Mouse (Mus musculus) heart, embryonic 14.5 days (tissue): ENCODE data around the gene Camk1. TPM values are rescaled to one million over a fixed set of nuclear protein-coding genes. Genes with fewer than 3 reads are reported as not detected.
A peak's percentile ranks its signal among the peaks of the same experiment; 100 is the strongest.
"Not testable (repeated sequence)": the region's sequence is repeated elsewhere in the genome, so short reads cannot be mapped to it uniquely, and the experiment has no call there.

Experiments
- ATAC-seq: fragments of 200-750 bp; cut with Nextera tagmentation; 2 replicates; pipeline ENCODE4 v1.8.0; 2017; ENCODE audit warnings: low read depth, moderate TSS enrichment; ENCODE audit not compliant: insufficient number of reproducible peaks, insufficient read depth, low FRiP score
- H3K27ac ChIP-seq, 2 experiments: fragments of 200-500 bp in 1 of 2; fragments of 300-500 bp in 1 of 2; sonication (generic) in 1 of 2; replicated peaks in 1 of 2; 2 replicates each; pipeline ENCODE4 v1.5.1; 2012 to 2014; ENCODE audit warnings: low read depth in 2 of 2, low read length in 2 of 2, control low read depth in 1 of 2, mild to moderate bottlenecking in 1 of 2, mixed read lengths in 1 of 2; ENCODE audit not compliant: control insufficient read depth in 1 of 2, insufficient read depth in 1 of 2
- H3K27me3 ChIP-seq: fragments of 300-500 bp; sonication (generic); 2 replicates; pipeline ENCODE4 v1.6.1; 2014; ENCODE audit warnings: mild to moderate bottlenecking, low read length, control low read depth; ENCODE audit not compliant: control insufficient read depth, insufficient read depth
- H3K36me3 ChIP-seq: fragments of 300-500 bp; sonication (generic); 2 replicates; pipeline ENCODE4 v1.6.1; 2014; ENCODE audit warnings: mild to moderate bottlenecking, control low read depth, low read length, mixed read lengths; ENCODE audit not compliant: control insufficient read depth, insufficient read depth
- H3K4me1 ChIP-seq, 2 experiments: fragments of 200-500 bp in 1 of 2; fragments of 300-500 bp in 1 of 2; sonication (generic) in 1 of 2; 2 replicates each; pipeline ENCODE4 v1.6.1; 2012 to 2014; ENCODE audit warnings: low read length in 2 of 2, control low read depth in 1 of 2, mixed read lengths in 1 of 2; ENCODE audit not compliant: control insufficient read depth in 2 of 2, insufficient read depth in 2 of 2
- H3K4me2 ChIP-seq: fragments of 300-500 bp; sonication (generic); 2 replicates; pipeline ENCODE4 v1.6.1; 2014; ENCODE audit warnings: mild to moderate bottlenecking, low read length
- H3K4me3 ChIP-seq, 2 experiments: fragments of 200-500 bp in 1 of 2; fragments of 300-500 bp in 1 of 2; sonication (generic) in 1 of 2; 2 replicates each; pipeline ENCODE4 v1.5.1; 2012 to 2014; ENCODE audit warnings: low read length in 2 of 2, mild to moderate bottlenecking in 2 of 2, control low read depth in 1 of 2, low read depth in 1 of 2, moderate library complexity in 1 of 2; ENCODE audit not compliant: control insufficient read depth in 1 of 2, insufficient read depth in 1 of 2
- H3K9ac ChIP-seq: fragments of 300-500 bp; sonication (generic); 2 replicates; pipeline ENCODE4 v1.6.1; 2014; ENCODE audit warnings: mild to moderate bottlenecking, low read length
- H3K9me3 ChIP-seq: fragments of 300-500 bp; sonication (generic); 2 replicates; pipeline ENCODE4 v1.6.1; 2016; ENCODE audit warnings: low read length, control low read depth; ENCODE audit not compliant: control insufficient read depth
- WGBS: fragments of 180-500 bp; shearing (Covaris S2); extraction: QIAGEN DNeasy Blood & Tissue Kit; methylation state at CpG from one replicate; pipeline ENCODE4 v1.1.7; 2014; 5-methylcytosine and 5-hydroxymethylcytosine counted together
- polyA plus RNA-seq: library from polyadenylated mRNA; unstranded; fragments of >200 nt; fragmentation: Nextera tagmentation; extraction: Ambion mirVana; gene quantifications from 2 replicates; pipeline ENCODE4 v1.2.1, GENCODE M21; 2014

The Camk1 gene
- polyA plus RNA-seq, 1 experiment from 2014 or later = 131 TPM

GRCm38 (mm10) chr6:113336852-113337620 lies 6.7 kb downstream of the Camk1 start:
- 35% methylated on average over 8 of the region's 8 CpGs for WGBS
- Histone ChIP-seq H3K36me3 (peaks cover 77% of the 10 kb centered on the region), H3K4me3 (no peak overlapping the region), H3K9ac (no peak overlapping the region), H3K9me3 (no peaks in the 10 kb centered on the region), H3K4me2 (no peak overlapping the region), H3K4me1 (peaks cover 17 to 29% of the 10 kb centered on the region in 2 experiments), H3K27me3 (no peaks in the 10 kb centered on the region), H3K27ac (peak overlapping the region; percentile 52 to 53; a peak in 2 of 4 replicates)
- no peak for ATAC-seq

- Histone ChIP-seq H3K4me1 (peaks cover 12 to 22% of the 10 kb centered on the region in 2 experiments), H3K4me3 (no peak overlapping the region), H3K4me2 (no peak overlapping the region), H3K27ac (peak overlapping the region in 1 of 2 experiments; percentile 78; a peak in 1 of 4 replicates), H3K9me3 (no peaks in the 10 kb centered on the region), H3K9ac (no peak overlapping the region), H3K27me3 (no peaks in the 10 kb centered on the region), H3K36me3 (peaks cover 75% of the 10 kb centered on the region)
- ATAC-seq = no peak
- 74% methylated on average over 6 of the region's 6 CpGs for WGBS
Observed at GRCm38 (mm10) chr6:113334216-113334615, 9.6 kb downstream of the Camk1 start.

- Histone ChIP-seq H3K9me3 (no peaks in the 10 kb centered on the region), H3K4me3 (no peak overlapping the region), H3K9ac (no peak overlapping the region), H3K27ac (peak overlapping the region; percentile 78 to 87), H3K36me3 (peaks cover 68% of the 10 kb centered on the region), H3K4me1 (peaks cover 12 to 22% of the 10 kb centered on the region in 2 experiments), H3K4me2 (peak overlapping the region; percentile 28), H3K27me3 (no peaks in the 10 kb centered on the region)
- peak; percentile 24; the same call in 1 of the 2 replicates for ATAC-seq
- 38% methylated on average over 14 of the region's 14 CpGs for WGBS
Observed at GRCm38 (mm10) chr6:113333137-113333950, 10.4 kb downstream of the Camk1 start.

GRCm38 (mm10) chr6:113332734-113333133 lies 11.1 kb downstream of the Camk1 start:
- Histone ChIP-seq H3K27ac (peak overlapping the region; percentile 78 to 87), H3K36me3 (peaks cover 62% of the 10 kb centered on the region), H3K4me1 (peaks cover 12 to 22% of the 10 kb centered on the region in 2 experiments), H3K4me2 (peak overlapping the region; percentile 28)
- not testable (repeated sequence) for H3K27me3 ChIP-seq, H3K4me3 ChIP-seq, H3K9me3 ChIP-seq, ATAC-seq, H3K9ac ChIP-seq
- 64% methylated on average over 6 of the region's 6 CpGs for WGBS

GRCm38 (mm10) chr6:113331721-113332120 lies 12.1 kb downstream of the Camk1 start:
- H3K4me1 ChIP-seq = peaks cover 10 to 12% of the 10 kb centered on the region in 2 experiments
- no peak overlapping the region for H3K4me2 ChIP-seq
- H3K27me3 ChIP-seq = no peaks in the 10 kb centered on the region
- WGBS = 91% methylated on average over 11 of the region's 11 CpGs
- H3K4me3 ChIP-seq = no peak overlapping the region
- no peak for ATAC-seq
- no peak overlapping the region for H3K27ac ChIP-seq
- no peaks in the 10 kb centered on the region for H3K9me3 ChIP-seq
- peaks cover 55% of the 10 kb centered on the region for H3K36me3 ChIP-seq
- H3K9ac ChIP-seq = no peak overlapping the region

- Histone ChIP-seq H3K36me3 (peaks cover 46% of the 10 kb centered on the region), H3K27me3 (no peaks in the 10 kb centered on the region), H3K4me1 (peaks cover 10 to 17% of the 10 kb centered on the region in 2 experiments), H3K4me3 (no peak overlapping the region), H3K9ac (no peak overlapping the region), H3K4me2 (no peak overlapping the region), H3K9me3 (no peaks in the 10 kb centered on the region), H3K27ac (no peak overlapping the region)
- no peak for ATAC-seq
- WGBS = 49% methylated on average over 2 of the region's 2 CpGs
Observed at GRCm38 (mm10) chr6:113330547-113330946, 13.2 kb downstream of the Camk1 start.

- Histone ChIP-seq H3K9ac (no peak overlapping the region), H3K9me3 (no peaks in the 10 kb centered on the region), H3K4me1 (peaks cover 10 to 17% of the 10 kb centered on the region in 2 experiments), H3K36me3 (peaks cover 46% of the 10 kb centered on the region), H3K4me3 (no peak overlapping the region), H3K27ac (no peak overlapping the region), H3K27me3 (no peaks in the 10 kb centered on the region), H3K4me2 (no peak overlapping the region)
- ATAC-seq = no peak
- 73% methylated on average over 1 of the region's 1 CpGs for WGBS
Observed at GRCm38 (mm10) chr6:113329396-113329795, 14.4 kb downstream of the Camk1 start.
